Mouse (Mus musculus): ENCODE data around the gene Rflna. TPM values are rescaled to one million over a fixed set of nuclear protein-coding genes. Genes with fewer than 3 reads are reported as not detected.

Gene Rflna
- total RNA-seq (2014; fragmentation: Nextera tagmentation) (not detected in 2 replicates), total RNA-seq (2017) (not detected in 2 replicates)

DNA sequence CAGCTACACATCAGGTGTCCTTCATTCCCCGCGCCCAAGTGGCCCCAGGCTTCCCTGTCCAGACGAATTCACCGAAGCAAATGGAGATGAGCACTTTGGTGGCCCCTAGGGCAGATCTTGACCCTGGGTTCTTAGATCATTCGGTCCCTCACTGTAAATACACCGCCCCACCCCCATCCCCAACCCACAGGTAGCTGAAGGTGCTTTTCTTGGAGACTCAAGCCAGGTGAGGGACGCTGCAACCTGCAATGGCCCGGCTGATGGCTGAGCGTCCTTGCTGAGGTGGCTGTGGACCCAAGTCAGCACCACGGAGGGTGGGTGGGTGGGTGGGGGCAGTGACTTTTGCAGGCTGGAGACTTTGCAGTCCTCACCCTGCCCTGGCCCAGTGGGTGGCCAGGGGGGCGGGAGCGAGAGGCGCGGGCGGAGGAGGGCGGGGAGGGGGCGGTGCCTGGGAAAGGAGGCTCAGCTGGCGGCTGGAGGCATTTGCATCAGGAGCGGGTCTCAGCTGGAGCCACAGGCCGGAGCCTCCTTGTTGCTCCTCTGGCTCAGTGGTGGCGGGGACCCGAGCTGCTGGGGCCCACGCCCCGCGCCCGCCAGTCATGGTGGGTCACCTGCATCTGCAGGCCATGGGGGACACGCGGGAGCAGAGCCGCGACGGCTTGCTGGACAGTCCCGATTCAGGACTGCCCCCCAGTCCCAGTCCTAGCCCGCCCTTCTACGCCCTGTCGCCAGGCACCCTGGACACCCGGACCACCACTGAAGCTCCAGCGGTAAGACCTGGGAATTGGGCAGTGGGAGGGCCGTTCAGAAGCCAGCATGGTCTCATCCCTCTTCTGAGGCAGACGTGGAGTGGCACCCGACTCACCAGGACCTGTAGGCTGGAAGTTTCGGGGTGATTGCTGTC is at the start of gene Rflna:
Gene Rflna (plus strand): TSS at position 253 of the 904 bp plus-strand sequence.
- ATAC-seq (replicated peaks; ENCODE audit: poor library complexity, severe bottlenecking) = peak; percentile 50

DNA sequence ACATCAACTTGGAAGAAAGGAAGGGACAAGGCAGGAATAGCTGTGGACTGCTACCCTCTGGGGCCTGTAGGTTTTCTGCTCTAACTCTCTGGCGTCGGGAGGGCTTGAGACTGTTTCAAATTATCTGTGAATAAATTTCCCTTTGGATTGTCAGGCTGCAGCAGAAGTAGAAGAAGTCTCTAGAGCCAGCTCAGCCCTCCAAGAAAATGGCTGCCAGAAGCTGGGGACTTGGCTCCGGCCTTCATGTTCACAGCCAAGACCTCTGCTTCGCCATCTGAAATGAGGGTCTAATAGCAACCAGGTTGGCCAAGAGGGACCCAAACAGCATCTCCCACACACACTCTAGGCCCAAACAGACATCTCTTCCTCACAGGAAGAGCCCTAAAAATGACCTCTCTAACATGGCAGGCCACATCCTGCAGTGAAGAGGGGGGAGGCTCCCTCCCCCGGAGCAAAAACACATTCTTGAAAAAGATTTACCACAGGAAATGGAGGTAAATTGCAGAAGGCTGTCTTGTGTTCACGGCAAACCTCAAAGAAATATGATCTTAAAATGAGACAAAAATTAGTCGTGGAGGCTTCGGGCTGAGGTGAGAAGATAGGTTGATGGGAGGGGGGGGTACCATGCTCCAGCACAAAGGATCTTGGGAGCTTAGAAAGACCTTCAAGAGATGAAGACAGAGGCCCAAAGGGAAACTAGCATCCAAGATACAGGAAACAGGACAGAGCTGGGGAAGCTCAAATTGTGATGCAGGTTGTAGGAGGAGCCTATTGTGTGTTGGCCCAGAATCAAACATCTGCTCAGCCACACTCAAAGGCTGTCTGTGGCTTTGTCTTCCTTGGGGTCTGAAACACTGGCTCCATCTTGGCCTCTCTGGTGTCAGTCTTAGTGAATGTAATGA is 48.4 kb upstream of the Rflna start:
- peak; percentile 35; the same call in 1 of the 2 replicates for ATAC-seq (replicated peaks; ENCODE audit: poor library complexity, severe bottlenecking)

DNA sequence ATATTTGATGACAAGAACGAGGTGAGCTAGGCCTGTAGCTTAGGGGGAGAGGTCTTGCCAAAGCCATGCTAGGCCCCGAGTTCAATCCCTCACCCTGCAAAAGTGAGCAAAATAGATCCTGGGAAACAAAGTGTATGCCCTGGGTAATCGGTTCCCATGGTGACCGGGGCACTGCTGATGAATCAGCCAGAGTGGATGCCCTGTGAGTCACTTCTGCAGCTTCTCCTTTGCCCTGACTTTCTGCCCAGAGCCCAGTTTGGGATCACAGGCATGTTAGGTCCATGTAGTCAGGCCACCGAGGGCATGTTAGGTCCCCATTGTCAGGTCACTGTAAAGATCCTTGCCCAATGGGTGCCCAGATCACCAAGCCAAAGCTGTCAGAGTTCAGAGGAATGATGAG is 45.5 kb upstream of the Rflna start:
- no peak for ATAC-seq (replicated peaks; ENCODE audit: poor library complexity, severe bottlenecking)

DNA sequence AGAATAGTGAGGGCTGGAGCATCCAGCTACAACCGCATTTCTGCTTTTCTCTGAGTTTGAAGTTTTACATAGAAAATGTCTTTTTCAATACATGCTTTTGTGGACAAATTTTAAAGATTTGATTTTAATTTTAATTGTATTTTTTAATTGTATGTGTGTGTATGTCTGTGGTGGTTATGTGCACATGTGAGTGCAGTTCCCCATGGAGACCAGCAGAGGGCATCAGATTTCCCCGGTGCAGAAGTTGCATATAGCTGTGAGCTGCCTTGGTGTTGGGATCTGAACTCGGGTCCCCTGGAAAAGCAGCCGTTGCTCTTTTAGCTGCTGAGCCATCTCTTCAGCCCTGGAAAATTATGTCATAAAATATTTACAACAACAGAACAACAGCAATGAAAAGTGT is 43.9 kb upstream of the Rflna start:
- no peak for ATAC-seq (replicated peaks; ENCODE audit: poor library complexity, severe bottlenecking)

DNA sequence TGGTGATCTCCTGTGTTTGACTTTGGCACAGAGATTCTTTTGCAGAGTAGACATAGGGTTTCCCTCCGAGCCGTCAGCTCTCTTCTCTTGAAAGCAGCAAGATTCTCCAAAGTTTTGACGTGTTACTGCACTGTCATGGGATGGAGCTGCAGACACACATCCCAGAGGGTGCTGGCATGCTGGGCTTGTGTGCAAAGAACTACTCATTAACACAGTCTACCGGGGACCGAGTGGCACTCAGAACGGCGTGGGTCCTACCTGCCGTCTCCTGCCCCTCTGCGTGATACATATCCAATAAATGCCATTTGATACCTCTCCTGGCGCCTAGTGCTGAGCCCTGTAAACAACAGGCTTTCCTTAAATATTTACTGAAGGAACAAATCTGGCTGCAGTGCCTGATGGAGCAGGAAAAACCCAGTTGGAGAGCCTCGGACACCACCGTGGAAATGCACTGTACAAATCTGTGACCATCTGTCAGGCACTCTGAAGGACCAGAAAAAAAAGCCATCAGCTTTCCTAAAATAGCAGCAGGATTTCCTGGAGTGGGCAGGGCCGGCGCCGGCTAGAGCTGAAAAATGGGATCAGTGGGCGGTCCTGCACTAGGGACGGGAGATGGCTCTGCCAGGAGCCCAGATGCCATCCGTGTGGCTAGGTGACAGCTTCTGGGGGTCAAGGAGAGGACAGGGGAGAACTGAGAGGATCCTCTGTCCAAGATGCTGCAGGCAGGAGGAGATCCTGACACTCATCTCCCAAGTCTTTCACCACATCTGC is 42.7 kb upstream of the Rflna start:
- no peak for ATAC-seq (replicated peaks; ENCODE audit: poor library complexity, severe bottlenecking)

DNA sequence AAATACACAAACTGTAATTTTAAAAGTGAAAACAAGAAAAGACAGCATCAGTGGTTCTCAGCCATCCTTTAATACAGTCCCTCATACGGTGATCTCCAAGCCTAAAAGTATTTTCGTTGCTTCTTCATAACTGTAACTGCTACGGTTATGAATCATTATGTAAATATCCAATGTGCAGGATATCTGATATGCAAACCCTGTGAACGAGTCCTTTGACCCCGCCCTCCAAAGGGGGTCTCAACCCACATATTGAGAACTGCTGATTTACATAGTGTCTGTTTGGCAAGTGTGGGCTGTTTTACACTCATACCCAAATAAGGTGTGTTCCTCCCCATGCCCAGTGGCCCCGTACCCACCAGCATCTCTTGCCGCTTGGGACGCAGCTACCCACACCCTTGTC is 41.6 kb upstream of the Rflna start:
- ATAC-seq (replicated peaks; ENCODE audit: poor library complexity, severe bottlenecking) = no peak

DNA sequence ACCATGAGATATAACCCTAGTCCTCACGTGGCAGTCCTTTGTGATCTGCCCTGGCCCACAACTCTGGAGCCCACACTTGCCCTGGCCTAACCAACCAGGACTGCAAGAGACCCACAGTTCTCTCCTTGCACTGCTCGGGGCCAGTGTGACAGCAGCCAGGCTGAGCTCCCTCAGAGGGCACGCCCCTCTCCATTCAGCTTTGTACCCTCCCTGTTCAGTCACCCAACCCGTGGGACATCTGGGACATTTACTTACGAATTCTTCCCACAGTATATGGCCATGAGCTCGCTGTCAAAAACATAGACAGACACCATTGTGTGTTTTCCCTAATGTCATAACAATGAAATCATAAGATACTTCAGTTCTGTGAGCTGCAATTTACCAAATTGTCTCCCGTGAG is 40.3 kb upstream of the Rflna start:
- ATAC-seq (replicated peaks; ENCODE audit: poor library complexity, severe bottlenecking) = no peak

DNA sequence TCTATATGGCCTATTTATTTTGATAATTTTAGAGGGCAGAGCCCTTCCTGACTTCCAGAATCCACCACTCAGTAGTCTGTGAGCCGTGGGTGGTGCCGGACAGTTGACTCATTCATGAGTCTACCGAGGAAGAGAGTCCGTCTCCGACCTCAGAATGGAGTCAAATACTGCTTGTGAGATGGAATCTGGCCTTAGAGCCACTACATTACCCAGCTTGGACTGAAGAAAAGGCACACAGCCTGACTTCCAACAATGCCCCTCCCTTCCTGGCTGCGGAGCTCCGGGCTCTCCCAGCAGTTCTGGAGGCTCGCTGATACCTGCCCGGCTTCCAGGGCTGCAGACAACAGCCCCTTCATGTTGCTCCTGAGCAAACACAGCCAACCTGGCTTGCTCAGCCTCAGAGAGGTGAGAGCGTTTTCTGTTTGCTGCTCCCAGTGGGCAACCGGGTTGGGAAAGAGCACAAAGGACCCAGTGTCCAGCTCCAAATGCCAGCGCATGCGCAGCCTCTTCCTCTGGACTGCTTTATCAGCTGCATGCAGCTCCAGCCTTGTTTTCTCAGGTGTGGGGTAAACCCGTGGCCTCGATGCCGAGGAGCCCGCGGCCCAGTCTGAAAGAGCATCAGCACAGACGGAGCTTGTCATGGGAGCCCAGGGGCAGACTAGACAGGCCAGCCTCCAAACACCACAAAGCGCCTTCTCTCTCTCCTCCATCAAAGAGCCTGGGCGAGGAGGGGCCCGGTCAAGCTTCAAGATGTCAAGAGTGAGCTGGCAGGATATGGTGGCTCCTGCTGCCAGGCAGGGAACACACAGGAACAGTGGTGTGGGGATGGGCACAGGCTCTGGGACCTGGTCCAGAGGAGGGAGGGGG is 39.0 kb upstream of the Rflna start:
- ATAC-seq (replicated peaks; ENCODE audit: poor library complexity, severe bottlenecking) = no peak

DNA sequence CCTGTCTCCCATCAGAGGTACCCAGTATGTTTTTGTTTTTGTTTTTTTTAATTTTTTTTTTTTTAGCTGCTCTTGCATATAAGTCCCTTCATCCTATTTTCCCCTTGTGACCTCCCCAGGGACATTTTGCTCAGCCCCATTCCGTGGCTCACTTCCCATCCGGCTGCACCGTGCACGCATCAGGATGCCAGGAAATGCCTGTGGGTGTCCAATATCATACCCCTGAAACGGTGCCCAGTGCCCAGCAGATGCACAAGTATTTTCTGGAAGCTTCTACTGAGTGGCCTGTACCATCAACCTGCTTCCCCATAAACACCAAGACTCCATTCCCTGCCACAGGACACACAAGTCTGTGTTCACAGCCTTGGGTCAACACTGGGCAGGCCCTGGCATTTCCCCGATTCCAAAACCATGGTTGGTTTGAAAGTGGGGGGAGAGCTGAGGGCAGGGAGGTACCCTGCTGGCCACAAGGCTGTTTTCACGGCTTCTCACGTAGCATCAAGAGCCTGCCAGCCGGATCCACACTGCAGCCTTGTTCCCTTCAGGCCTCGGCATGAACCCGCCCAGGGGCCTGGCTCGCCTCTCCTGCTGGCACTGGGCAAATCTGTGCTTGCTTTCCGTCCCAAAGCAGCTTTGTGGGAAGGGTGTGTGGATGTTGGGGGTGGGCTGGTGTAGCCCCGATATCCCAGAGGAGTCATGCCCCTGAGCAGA is 36.2 kb upstream of the Rflna start:
- no peak for ATAC-seq (replicated peaks; ENCODE audit: poor library complexity, severe bottlenecking)

DNA sequence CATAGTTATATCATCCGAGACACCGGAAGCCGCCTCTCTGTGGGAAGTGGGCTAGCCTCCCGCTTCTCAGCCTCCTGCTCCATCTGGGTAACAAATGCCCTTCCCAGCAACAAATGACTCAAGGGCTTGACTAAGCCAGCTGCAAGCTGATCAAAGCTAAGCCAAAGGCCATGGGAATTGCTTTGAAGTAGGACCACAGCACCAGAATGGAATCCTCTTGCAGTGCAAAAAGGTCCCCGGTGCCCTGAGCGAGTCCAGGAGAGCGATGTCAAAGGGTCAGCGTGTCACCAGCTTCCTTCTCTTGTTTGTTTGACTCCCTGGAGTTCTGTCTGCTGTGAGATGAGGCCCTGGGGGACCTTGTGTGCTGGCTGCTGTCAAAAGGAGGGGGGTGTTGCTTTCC is 33.2 kb upstream of the Rflna start:
- ATAC-seq (replicated peaks; ENCODE audit: poor library complexity, severe bottlenecking) = no peak

DNA sequence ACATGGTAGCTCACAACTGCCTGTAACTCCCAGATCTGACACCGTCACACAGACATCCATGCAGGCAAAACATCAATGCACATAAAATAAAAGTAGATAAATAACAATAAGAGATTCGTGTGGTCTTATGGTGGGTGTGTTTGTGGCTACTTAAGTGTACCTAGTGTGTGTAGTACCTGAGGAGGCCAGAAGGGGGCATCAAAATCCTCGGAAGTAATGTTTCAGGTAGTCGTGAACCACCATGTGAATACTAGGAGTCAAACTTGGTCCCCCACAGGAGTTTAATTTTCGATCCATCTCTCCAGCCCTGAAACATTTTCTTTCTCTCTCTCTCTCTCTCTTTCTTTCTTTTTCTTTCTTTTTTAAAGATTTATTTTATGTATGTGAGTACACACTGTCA is 16.8 kb upstream of the Rflna start:
- no peak for ATAC-seq (replicated peaks; ENCODE audit: poor library complexity, severe bottlenecking)

DNA sequence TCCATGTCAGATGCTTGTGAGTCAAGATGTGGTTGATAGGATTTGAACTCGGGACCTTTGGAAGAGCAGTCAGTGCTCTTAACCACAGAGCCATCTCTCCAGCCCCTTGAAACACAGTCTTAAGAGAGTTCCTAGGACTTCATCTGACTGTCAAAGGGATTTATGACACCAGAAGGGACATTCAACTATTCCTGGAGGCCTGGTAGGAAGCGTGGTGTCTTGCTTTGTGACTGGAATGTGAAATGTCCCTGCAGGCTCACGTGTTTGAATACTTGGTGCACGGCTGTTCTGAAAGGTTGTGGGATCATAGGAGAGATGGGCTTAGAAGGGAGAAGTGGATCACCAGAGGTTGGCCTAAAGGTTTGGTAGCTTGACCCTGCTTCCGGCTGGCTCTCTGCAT is 16.4 kb upstream of the Rflna start:
- ATAC-seq (replicated peaks; ENCODE audit: poor library complexity, severe bottlenecking) = no peak

DNA sequence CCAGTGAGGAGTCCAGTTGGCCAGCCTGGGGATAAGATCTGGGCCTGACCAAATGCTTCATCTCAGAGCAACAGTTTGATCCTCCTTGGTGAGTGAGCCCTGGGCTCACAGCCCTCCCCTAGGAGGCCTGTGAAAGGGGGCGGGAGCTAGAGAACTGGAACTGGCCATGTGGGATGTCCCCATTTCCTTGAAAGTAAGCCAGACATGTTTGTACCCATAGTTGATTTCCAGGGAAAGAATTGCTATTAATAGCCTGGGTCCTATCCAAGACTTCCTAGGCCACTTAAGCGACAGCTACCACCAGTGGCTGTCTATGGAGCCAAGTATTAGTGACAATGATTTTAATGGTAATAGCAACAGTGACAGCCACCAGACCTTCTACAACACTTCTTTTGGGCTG is 13.3 kb upstream of the Rflna start:
- no peak for ATAC-seq (replicated peaks; ENCODE audit: poor library complexity, severe bottlenecking)

DNA sequence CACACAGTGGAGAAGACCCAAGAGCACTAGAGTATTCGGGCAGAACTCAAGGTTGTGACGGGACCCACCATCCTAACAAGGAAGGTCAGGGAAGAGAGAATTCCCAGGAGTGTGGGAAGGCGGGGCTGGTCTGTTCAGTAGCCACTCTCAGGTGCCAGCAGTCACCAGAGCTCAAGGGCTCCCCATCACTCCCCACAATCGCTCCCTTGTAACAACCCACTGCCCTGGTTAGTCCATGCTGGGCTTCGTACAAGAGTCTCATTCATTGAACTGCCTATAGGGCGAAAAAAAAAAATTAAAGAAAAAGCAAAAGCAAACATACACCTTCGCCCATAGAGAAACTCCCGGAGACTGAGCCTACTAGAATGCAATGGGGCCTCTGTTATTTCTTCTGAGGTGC is 10.7 kb upstream of the Rflna start:
- no peak for ATAC-seq (replicated peaks; ENCODE audit: poor library complexity, severe bottlenecking)

DNA sequence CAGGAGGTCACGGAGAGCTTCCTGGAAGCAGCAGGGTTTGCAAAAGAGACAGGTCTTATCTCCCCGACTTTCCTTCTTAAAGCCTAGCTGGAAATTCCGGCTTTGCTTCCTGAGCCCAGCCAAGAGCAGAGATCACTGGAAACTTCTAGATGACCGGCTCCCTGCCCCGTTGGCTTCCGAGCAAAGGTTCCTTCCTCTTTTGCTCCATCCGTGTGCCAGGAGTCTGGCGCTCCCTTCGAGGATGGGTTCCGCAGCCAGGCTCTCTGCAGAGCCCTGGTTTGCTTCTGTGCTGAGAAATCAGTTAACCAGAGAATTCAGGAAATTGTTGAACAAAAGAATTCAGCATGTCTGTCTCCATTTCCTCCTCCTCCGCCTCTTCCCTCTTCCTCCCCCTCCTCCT is 10.1 kb upstream of the Rflna start:
- peak; percentile 64 for ATAC-seq (replicated peaks; ENCODE audit: poor library complexity, severe bottlenecking)

DNA sequence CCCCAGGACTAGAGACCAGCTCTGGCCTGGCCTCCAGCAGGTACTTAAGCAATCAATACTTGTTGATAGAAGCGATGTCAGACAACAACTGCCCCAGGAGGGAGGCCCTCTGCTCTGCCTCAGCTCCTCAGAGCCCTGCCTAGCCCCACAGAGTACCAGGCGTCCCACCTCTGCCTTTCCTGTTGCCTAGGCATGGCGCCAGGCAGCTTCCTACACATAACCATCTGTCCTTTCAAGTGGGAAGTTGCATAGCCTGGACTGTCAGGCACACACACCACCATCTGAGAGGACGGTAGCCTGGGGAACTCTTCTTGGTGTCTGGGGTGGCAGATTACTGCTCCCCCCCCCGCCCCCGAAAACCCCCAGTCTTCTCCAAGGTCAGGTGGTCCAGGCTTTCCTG is 6.2 kb upstream of the Rflna start:
- peak; percentile 36; the same call in 1 of the 2 replicates for ATAC-seq (replicated peaks; ENCODE audit: poor library complexity, severe bottlenecking)

DNA sequence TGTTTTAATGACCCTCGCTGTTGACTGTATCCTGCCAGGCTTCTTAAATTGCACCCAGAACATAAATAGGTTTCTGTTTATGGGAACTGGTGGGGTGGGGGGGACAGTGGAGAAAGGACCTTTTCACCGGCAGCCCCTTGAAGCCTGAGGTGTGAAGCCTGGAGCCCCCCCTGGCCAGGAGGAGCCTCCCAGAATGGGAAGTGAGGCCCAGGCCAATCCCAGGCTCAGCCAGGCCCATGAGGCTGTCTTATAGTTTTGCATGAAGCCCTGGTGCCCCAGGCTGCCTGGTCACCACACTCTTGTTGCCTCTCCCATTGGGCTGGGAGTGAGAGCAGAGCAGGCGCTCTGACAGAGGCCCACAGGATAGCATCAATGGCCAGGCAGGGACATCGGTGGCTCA is 5.1 kb upstream of the Rflna start:
- ATAC-seq (replicated peaks; ENCODE audit: poor library complexity, severe bottlenecking) = no peak

DNA sequence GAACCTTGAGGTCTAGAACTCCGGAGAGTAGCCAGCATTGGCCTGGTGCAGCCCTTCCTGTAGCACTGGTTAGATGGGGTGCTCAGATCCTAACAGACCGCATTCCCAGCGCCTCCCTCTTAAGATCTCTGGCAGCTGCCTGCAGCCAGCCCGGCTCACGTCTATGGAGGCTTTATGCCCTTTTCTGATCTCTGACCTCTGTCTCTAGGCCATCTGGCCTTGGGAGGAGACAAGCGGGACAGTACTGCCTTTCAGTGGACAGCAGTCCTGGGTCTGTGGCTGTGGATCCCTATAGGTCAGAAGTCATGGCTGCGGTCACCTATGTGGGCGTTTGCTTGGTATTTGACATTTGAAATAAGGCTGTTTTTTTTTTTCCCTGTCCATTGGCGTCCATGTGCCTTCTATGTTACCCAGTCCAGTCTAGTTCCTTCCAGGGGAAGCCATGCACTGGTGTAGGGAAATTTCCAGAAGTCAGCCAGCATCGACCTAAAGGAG is 2.2 kb upstream of the Rflna start:
- ATAC-seq (replicated peaks; ENCODE audit: poor library complexity, severe bottlenecking) = no peak

DNA sequence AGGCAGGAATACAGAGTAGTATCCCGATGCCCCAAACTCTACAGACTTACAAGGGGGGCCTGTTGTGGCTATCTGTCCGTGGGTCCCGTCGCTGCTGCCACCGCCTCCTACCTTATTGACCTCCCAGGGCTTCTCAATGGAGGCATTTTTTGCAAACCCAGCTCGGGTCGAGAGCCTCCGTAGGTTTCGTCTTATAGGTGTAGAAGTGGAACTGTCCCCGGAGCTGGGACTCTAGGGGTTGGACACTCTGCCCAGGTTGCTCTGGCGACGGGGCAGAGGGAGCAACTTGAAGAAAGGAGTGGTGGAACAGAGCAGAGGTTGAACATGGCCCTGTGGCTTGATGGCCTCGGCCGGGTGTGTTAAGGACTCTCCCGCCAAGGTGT is 843 bp downstream of the Rflna start:
- no peak for ATAC-seq (replicated peaks; ENCODE audit: poor library complexity, severe bottlenecking)

Data from granulocyte monocyte progenitor cell, adult 5-6 weeks (primary cell).